Mouse (Mus musculus) neural tube, embryonic 13.5 days (tissue): ENCODE measurements around the gene Dclk1. TPM values are rescaled to one million over a fixed set of nuclear protein-coding genes. Genes with fewer than 3 reads are reported as not detected.

Experiments used
- ATAC-seq: fragments of 200-750 bp; cut with Nextera tagmentation; 2 replicates; pipeline ENCODE4 v1.8.0; 2017; ENCODE audit warnings: low read depth, mild to moderate bottlenecking, moderate TSS enrichment, moderate library complexity
- H3K27ac ChIP-seq: fragments of 300-500 bp; sonication (generic); replicated peaks from 2 replicates; pipeline ENCODE4 v1.5.1; 2015; ENCODE audit warnings: moderate library complexity, mild to moderate bottlenecking, inconsistent platforms
- H3K27me3 ChIP-seq: fragments of 300-500 bp; sonication (generic); 2 replicates; pipeline ENCODE4 v1.6.1; 2015; ENCODE audit warnings: mild to moderate bottlenecking, inconsistent platforms
- H3K36me3 ChIP-seq: fragments of 300-500 bp; sonication (generic); 2 replicates; pipeline ENCODE4 v1.6.1; 2015; ENCODE audit warnings: mild to moderate bottlenecking, inconsistent platforms
- H3K4me1 ChIP-seq: fragments of 300-500 bp; sonication (generic); replicated peaks from 2 replicates; pipeline ENCODE4 v1.6.1; 2015; ENCODE audit warnings: inconsistent platforms
- H3K4me2 ChIP-seq: fragments of 300-500 bp; sonication (generic); 2 replicates; pipeline ENCODE4 v1.6.1; 2015; ENCODE audit warnings: inconsistent platforms, mild to moderate bottlenecking, moderate library complexity
- H3K4me3 ChIP-seq: fragments of 300-500 bp; sonication (generic); 2 replicates; pipeline ENCODE4 v1.5.1; 2015; ENCODE audit warnings: mild to moderate bottlenecking, inconsistent platforms
- H3K9ac ChIP-seq: fragments of 300-500 bp; sonication (generic); 2 replicates; pipeline ENCODE4 v1.6.1; 2015; ENCODE audit warnings: moderate library complexity, mild to moderate bottlenecking, inconsistent platforms
- H3K9me3 ChIP-seq: fragments of 300-500 bp; sonication (generic); 2 replicates; pipeline ENCODE4 v1.6.1; 2016; ENCODE audit warnings: inconsistent platforms
- WGBS: fragments of 180-500 bp; shearing (Covaris S2); methylation state at CpG from one replicate; pipeline ENCODE4 v1.1.7; 2015; 5-methylcytosine and 5-hydroxymethylcytosine counted together
- polyA plus RNA-seq: library from polyadenylated mRNA; unstranded; fragments of >200 nt; fragmentation: Nextera tagmentation; extraction: Ambion mirVana; gene quantifications from 2 replicates; pipeline ENCODE4 v1.2.1, GENCODE M21; 2015

Dclk1 gene
- polyA plus RNA-seq, 1 experiment from 2014 or later: 190 TPM

GRCm38 (mm10) chr3:55537714-55538113, 295.6 kb downstream of the Dclk1 start:
- Histone ChIP-seq H3K27ac (0 out of 2 replicates have a peak overlapping the region, but pooled peaks have one; percentile 23), H3K27me3 (no peaks in the 10 kb centered on the region), H3K4me3 (no peak overlapping the region), H3K9ac (no peak overlapping the region), H3K4me2 (no peak overlapping the region), H3K9me3 (no peaks in the 10 kb centered on the region), H3K4me1 (peaks cover 53% of the 10 kb centered on the region), H3K36me3 (0 out of 2 replicates have a peak, but pooled peaks cover 10% of the 10 kb centered on the region)
- WGBS: 49% methylated on average over 5 of the region's 5 CpGs
- ATAC-seq: no peak

GRCm38 (mm10) chr3:55539400-55539799, 297.2 kb downstream of the Dclk1 start:
- no peak overlapping the region for H3K4me3 ChIP-seq
- H3K36me3 ChIP-seq: 0 out of 2 replicates have a peak, but pooled peaks cover 4% of the 10 kb centered on the region
- no peak for ATAC-seq
- WGBS: 69% methylated on average over 4 of the region's 4 CpGs
- no peaks in the 10 kb centered on the region for H3K27me3 ChIP-seq
- no peaks in the 10 kb centered on the region for H3K9me3 ChIP-seq
- no peak overlapping the region for H3K9ac ChIP-seq
- no peak overlapping the region for H3K4me2 ChIP-seq
- H3K4me1 ChIP-seq: peaks cover 70% of the 10 kb centered on the region
- H3K27ac ChIP-seq: peak overlapping the region; percentile 33; the same call in 1 of the 2 replicates

GRCm38 (mm10) chr3:55539811-55540293, 297.7 kb downstream of the Dclk1 start:
- H3K4me1 ChIP-seq: peaks cover 73% of the 10 kb centered on the region
- no peaks in the 10 kb centered on the region for H3K27me3 ChIP-seq
- H3K4me2 ChIP-seq: no peak overlapping the region
- H3K36me3 ChIP-seq: no peaks in the 10 kb centered on the region
- peak overlapping the region; percentile 33; the same call in 1 of the 2 replicates for H3K27ac ChIP-seq
- no peak for ATAC-seq
- 79% methylated on average over 12 of the region's 12 CpGs for WGBS
- no peak overlapping the region for H3K4me3 ChIP-seq
- no peak overlapping the region for H3K9ac ChIP-seq
- no peaks in the 10 kb centered on the region for H3K9me3 ChIP-seq

GRCm38 (mm10) chr3:55540406-55541140, 298.4 kb downstream of the Dclk1 start:
- ATAC-seq: no peak
- Histone ChIP-seq H3K4me2 (no peak overlapping the region), H3K4me3 (no peak overlapping the region), H3K27ac (no peak overlapping the region), H3K9ac (no peak overlapping the region), H3K9me3 (no peaks in the 10 kb centered on the region), H3K27me3 (no peaks in the 10 kb centered on the region), H3K36me3 (no peaks in the 10 kb centered on the region), H3K4me1 (peaks cover 67% of the 10 kb centered on the region)
- WGBS: 80% methylated on average over 6 of the region's 6 CpGs

- peak; percentile 15; the same call in 1 of the 2 replicates for ATAC-seq
- WGBS: 100% methylated on average over 1 of the region's 1 CpGs
- no peak overlapping the region for H3K4me3 ChIP-seq
- no peaks in the 10 kb centered on the region for H3K36me3 ChIP-seq
- no peaks in the 10 kb centered on the region for H3K9me3 ChIP-seq
- H3K4me2 ChIP-seq: peak overlapping the region; percentile 24; the same call in 1 of the 2 replicates
- H3K27me3 ChIP-seq: no peaks in the 10 kb centered on the region
- peak overlapping the region; percentile 77 for H3K27ac ChIP-seq
- no peak overlapping the region for H3K9ac ChIP-seq
- peaks cover 55% of the 10 kb centered on the region for H3K4me1 ChIP-seq
Observed at GRCm38 (mm10) chr3:55541799-55542198, 299.6 kb downstream of the Dclk1 start.

- Histone ChIP-seq H3K4me1 (peaks cover 52% of the 10 kb centered on the region), H3K4me2 (peak overlapping the region; percentile 24; the same call in 1 of the 2 replicates), H3K27ac (peak overlapping the region; percentile 77), H3K27me3 (no peaks in the 10 kb centered on the region), H3K36me3 (no peaks in the 10 kb centered on the region), H3K9me3 (no peaks in the 10 kb centered on the region), H3K9ac (peak overlapping the region; percentile 27; the same call in 1 of the 2 replicates), H3K4me3 (no peak overlapping the region)
- WGBS: 8% methylated on average over 8 of the region's 8 CpGs
- ATAC-seq: peak; percentile 44
Observed at GRCm38 (mm10) chr3:55542310-55542709, 300.1 kb downstream of the Dclk1 start.

- H3K9ac ChIP-seq: 0 out of 2 replicates have a peak overlapping the region, but pooled peaks have one; percentile 27
Observed at GRCm38 (mm10) chr3:55542947-55543346, 300.8 kb downstream of the Dclk1 start.

GRCm38 (mm10) chr3:55543929-55544684, 301.9 kb downstream of the Dclk1 start:
- Histone ChIP-seq H3K9ac (no peak overlapping the region), H3K9me3 (no peaks in the 10 kb centered on the region), H3K4me2 (no peak overlapping the region), H3K36me3 (no peaks in the 10 kb centered on the region), H3K27me3 (no peaks in the 10 kb centered on the region), H3K27ac (0 out of 2 replicates have a peak overlapping the region, but pooled peaks have one; percentile 18), H3K4me3 (no peak overlapping the region), H3K4me1 (peaks cover 42% of the 10 kb centered on the region)
- WGBS: 48% methylated on average over 13 of the region's 13 CpGs
- 0 out of 2 replicates have a peak, but pooled peaks have one; percentile 21 for ATAC-seq

More at GRCm38 (mm10) chr3:55542947-55543346, 300.8 kb downstream of the Dclk1 start:
- Histone ChIP-seq H3K9me3 (no peaks in the 10 kb centered on the region), H3K27me3 (no peaks in the 10 kb centered on the region), H3K36me3 (no peaks in the 10 kb centered on the region), H3K27ac (peak overlapping the region; percentile 77), H3K4me1 (peaks cover 46% of the 10 kb centered on the region), H3K4me3 (no peak overlapping the region), H3K4me2 (peak overlapping the region; percentile 24; the same call in 1 of the 2 replicates)
- WGBS: 80% methylated on average over 16 of the region's 16 CpGs
- ATAC-seq: no peak

GRCm38 (mm10) chr3:55545296-55545695, 303.1 kb downstream of the Dclk1 start:
- no peak for ATAC-seq
- no peaks in the 10 kb centered on the region for H3K36me3 ChIP-seq
- no peak overlapping the region for H3K27ac ChIP-seq

GRCm38 (mm10) chr3:55545916-55546315, 303.8 kb downstream of the Dclk1 start:
- no peak for ATAC-seq
- peaks cover 32% of the 10 kb centered on the region for H3K4me1 ChIP-seq
- H3K27ac ChIP-seq: no peak overlapping the region
- H3K4me3 ChIP-seq: no peak overlapping the region
- H3K9me3 ChIP-seq: no peaks in the 10 kb centered on the region
- H3K4me2 ChIP-seq: no peak overlapping the region
- H3K36me3 ChIP-seq: no peaks in the 10 kb centered on the region
- H3K9ac ChIP-seq: no peak overlapping the region
- whole genome bisulfite sequencing: 89% methylated on average over 9 of the region's 9 CpGs
- H3K27me3 ChIP-seq: no peaks in the 10 kb centered on the region

More at GRCm38 (mm10) chr3:55545296-55545695, 303.1 kb downstream of the Dclk1 start:
- H3K4me3 ChIP-seq: no peak overlapping the region
- H3K27me3 ChIP-seq: no peaks in the 10 kb centered on the region
- H3K4me1 ChIP-seq: peaks cover 32% of the 10 kb centered on the region
- H3K9me3 ChIP-seq: no peaks in the 10 kb centered on the region
- 48% methylated on average over 3 of the region's 3 CpGs for WGBS
- no peak overlapping the region for H3K4me2 ChIP-seq
- H3K9ac ChIP-seq: no peak overlapping the region

- Histone ChIP-seq H3K9me3 (no peaks in the 10 kb centered on the region), H3K27ac (no peak overlapping the region), H3K4me2 (no peak overlapping the region), H3K4me3 (no peak overlapping the region), H3K27me3 (no peaks in the 10 kb centered on the region), H3K36me3 (no peaks in the 10 kb centered on the region), H3K9ac (no peak overlapping the region), H3K4me1 (peaks cover 29% of the 10 kb centered on the region)
- 76% methylated on average over 2 of the region's 2 CpGs for WGBS
- no peak for ATAC-seq
Observed at GRCm38 (mm10) chr3:55547106-55547505, 304.9 kb downstream of the Dclk1 start.

- Histone ChIP-seq H3K9me3 (no peaks in the 10 kb centered on the region), H3K4me2 (no peak overlapping the region), H3K27me3 (no peaks in the 10 kb centered on the region), H3K4me3 (no peak overlapping the region), H3K9ac (no peak overlapping the region), H3K36me3 (no peaks in the 10 kb centered on the region), H3K27ac (no peak overlapping the region), H3K4me1 (peaks cover 7% of the 10 kb centered on the region)
- no peak for ATAC-seq
- 89% methylated on average over 7 of the region's 7 CpGs for WGBS
Observed at GRCm38 (mm10) chr3:55549376-55549775, 307.2 kb downstream of the Dclk1 start.
